Mouse (Mus musculus) MEL (cell line): ENCODE data around the gene Mpp6. TPM values are rescaled to one million over a fixed set of nuclear protein-coding genes. Genes with fewer than 3 reads are reported as not detected.

Source experiments
- DNase-seq: peaks from one replicate; pipeline ENCODE4 v3.0.0; 2011; ENCODE audit warnings: low read depth, low spot score
- H3K27ac ChIP-seq: 2 replicates; pipeline ENCODE4 v1.5.1; 2012; ENCODE audit warnings: low read depth, mild to moderate bottlenecking, control low read depth, low read length, moderate library complexity; ENCODE audit not compliant: control insufficient read depth
- H3K27me3 ChIP-seq, 2 experiments: fragments of 150-350 bp in 1 of 2; sonication (generic) in 1 of 2; 2 replicates each; pipeline ENCODE4 v1.6.1; 2012; ENCODE audit warnings: low read length in 2 of 2, mild to moderate bottlenecking in 2 of 2, improper control_type of control experiment in 1 of 2, moderate library complexity in 1 of 2; ENCODE audit not compliant: insufficient read depth in 2 of 2, control insufficient read depth in 1 of 2
- H3K36me3 ChIP-seq, 2 experiments: 2 replicates each; pipeline ENCODE4 v1.6.1; 2012 to 2014; ENCODE audit warnings: low read length in 2 of 2, improper control_type of control experiment in 1 of 2, inconsistent platforms in 1 of 2, mild to moderate bottlenecking in 1 of 2; ENCODE audit not compliant: insufficient read depth in 2 of 2, control insufficient read depth in 1 of 2
- H3K4me1 ChIP-seq, 2 experiments: fragments of 150-350 bp in 1 of 2; sonication (generic) in 1 of 2; 2 replicates each; pipeline ENCODE4 v1.6.1; 2012; ENCODE audit warnings: low read length in 2 of 2, improper control_type of control experiment in 1 of 2, mild to moderate bottlenecking in 1 of 2; ENCODE audit not compliant: insufficient read depth in 2 of 2, control insufficient read depth in 1 of 2
- H3K4me3 ChIP-seq, 2 experiments: fragments of 150-350 bp in 1 of 2; sonication (generic) in 1 of 2; 2 replicates each; pipeline ENCODE4 v1.5.1; 2012; ENCODE audit warnings: low read depth in 2 of 2, low read length in 2 of 2, mild to moderate bottlenecking in 2 of 2, moderate library complexity in 2 of 2, control low read depth in 1 of 2, improper control_type of control experiment in 1 of 2; ENCODE audit not compliant: control insufficient read depth in 1 of 2, insufficient read depth in 1 of 2
- H3K79me2 ChIP-seq: 2 replicates; pipeline ENCODE4 v1.6.1; 2012; ENCODE audit warnings: mild to moderate bottlenecking, low read length, moderate library complexity; ENCODE audit not compliant: control insufficient read depth, poor library complexity, insufficient read depth
- H3K9ac ChIP-seq: 2 replicates; pipeline ENCODE4 v1.6.1; 2012; ENCODE audit warnings: low read depth, mild to moderate bottlenecking, control low read depth, low read length, moderate library complexity; ENCODE audit not compliant: control insufficient read depth, poor library complexity, severe bottlenecking
- H3K9me3 ChIP-seq: fragments of 150-350 bp; sonication (generic); replicated peaks from 2 replicates; pipeline ENCODE4 v1.6.1; 2012; ENCODE audit warnings: mild to moderate bottlenecking, low read length, improper control_type of control experiment, moderate library complexity; ENCODE audit not compliant: insufficient read depth
- BHLHE40 ChIP-seq: IDR thresholded peaks from 2 replicates; pipeline ENCODE4 v1.6.1; 2012; ENCODE audit warnings: low read depth, mild to moderate bottlenecking, inconsistent platforms, low read length, improper control_type of control experiment, borderline replicate concordance
- CHD1 ChIP-seq: IDR thresholded peaks from 2 replicates; pipeline ENCODE4 v1.6.1; 2012; ENCODE audit warnings: low read depth, mild to moderate bottlenecking, inconsistent platforms, low read length, improper control_type of control experiment
- CHD2 ChIP-seq: IDR thresholded peaks from 2 replicates; pipeline ENCODE4 v1.6.1; 2011; ENCODE audit warnings: low read length, improper control_type of control experiment
- CTCF ChIP-seq, 3 experiments: IDR thresholded peaks in 2 of 3; conservative IDR thresholded peaks in 1 of 3; 2 replicates each; pipeline ENCODE4 v1.5.1; 2011 to 2012; ENCODE audit warnings: low read length in 3 of 3, low read depth in 2 of 3, mild to moderate bottlenecking in 2 of 3, improper control_type of control experiment in 1 of 3, inconsistent platforms in 1 of 3, mixed read lengths in 1 of 3, moderate library complexity in 1 of 3; ENCODE audit not compliant: control insufficient read depth in 1 of 3, insufficient read depth in 1 of 3, poor library complexity in 1 of 3, severe bottlenecking in 1 of 3
- ELF1 ChIP-seq: IDR thresholded peaks from 2 replicates; pipeline ENCODE4 v1.6.1; 2014; ENCODE audit warnings: low read depth, mild to moderate bottlenecking, inconsistent platforms, low read length, improper control_type of control experiment, moderate library complexity
- EP300 ChIP-seq, 2 experiments: IDR thresholded peaks; 2 replicates each; pipeline ENCODE4 v1.6.1; 2011; ENCODE audit warnings: improper control_type of control experiment in 2 of 2, low read length in 2 of 2, low read depth in 1 of 2, mild to moderate bottlenecking in 1 of 2
- ETS1 ChIP-seq: IDR thresholded peaks from 2 replicates; pipeline ENCODE4 v1.6.1; 2012; ENCODE audit warnings: low read depth, mild to moderate bottlenecking, inconsistent platforms, low read length, improper control_type of control experiment, moderate library complexity
- GATA1 ChIP-seq: IDR thresholded peaks from 2 replicates; pipeline ENCODE4 v1.6.1; 2011; ENCODE audit warnings: low read depth, low read length, improper control_type of control experiment
- JUND ChIP-seq: IDR thresholded peaks from 2 replicates; pipeline ENCODE4 v1.6.1; 2011; ENCODE audit warnings: low read depth, mild to moderate bottlenecking, improper control_type of control experiment, low read length
- KAT2A ChIP-seq: conservative IDR thresholded peaks from 2 replicates; pipeline ENCODE4 v1.6.1; 2012; ENCODE audit warnings: low read depth, low read length, improper control_type of control experiment, inconsistent platforms
- MAZ ChIP-seq: IDR thresholded peaks from 2 replicates; pipeline ENCODE4 v1.6.1; 2012; ENCODE audit warnings: low read depth, mild to moderate bottlenecking, inconsistent platforms, low read length, improper control_type of control experiment
- MEF2A ChIP-seq: IDR thresholded peaks from 2 replicates; pipeline ENCODE4 v1.6.1; 2014; ENCODE audit warnings: low read depth, mild to moderate bottlenecking, inconsistent platforms, low read length, improper control_type of control experiment; ENCODE audit not compliant: poor library complexity, insufficient replicate concordance, severe bottlenecking; ENCODE audit errors: extremely low read depth
- MXI1 ChIP-seq: IDR thresholded peaks from 2 replicates; pipeline ENCODE4 v1.6.1; 2011; ENCODE audit warnings: mild to moderate bottlenecking, low read depth, low read length, improper control_type of control experiment
- MYB ChIP-seq: IDR thresholded peaks from 2 replicates; pipeline ENCODE4 v1.6.1; 2011; ENCODE audit warnings: mild to moderate bottlenecking, low read depth, low read length, improper control_type of control experiment
- NRF1 ChIP-seq: IDR thresholded peaks from 2 replicates; pipeline ENCODE4 v1.6.1; 2014; ENCODE audit warnings: low read depth, mild to moderate bottlenecking, inconsistent platforms, low read length, improper control_type of control experiment, moderate library complexity; ENCODE audit not compliant: poor library complexity, insufficient read depth, severe bottlenecking
- POLR2AphosphoS2 ChIP-seq: IDR thresholded peaks from 2 replicates; pipeline ENCODE4 v1.6.1; 2011; ENCODE audit warnings: low read length, improper control_type of control experiment
- RCOR1 ChIP-seq: IDR thresholded peaks from 2 replicates; pipeline ENCODE4 v1.6.1; 2012; ENCODE audit warnings: low read depth, mild to moderate bottlenecking, inconsistent platforms, low read length, improper control_type of control experiment
- SIN3A ChIP-seq: IDR thresholded peaks from 2 replicates; pipeline ENCODE4 v1.6.1; 2012; ENCODE audit warnings: low read length, improper control_type of control experiment, inconsistent platforms
- SMC3 ChIP-seq: IDR thresholded peaks from 2 replicates; pipeline ENCODE4 v1.6.1; 2011; ENCODE audit warnings: low read depth, low read length, improper control_type of control experiment
- TAL1 ChIP-seq: IDR thresholded peaks from 2 replicates; pipeline ENCODE4 v1.6.1; 2012; ENCODE audit warnings: mild to moderate bottlenecking, inconsistent platforms, low read length, moderate library complexity, mixed read lengths
- TBP ChIP-seq: IDR thresholded peaks from 2 replicates; pipeline ENCODE4 v1.8.0; 2011; ENCODE audit warnings: low read depth, low read length, improper control_type of control experiment
- TCF12 ChIP-seq: IDR thresholded peaks from 2 replicates; pipeline ENCODE4 v1.6.1; 2014; ENCODE audit warnings: low read depth, mild to moderate bottlenecking, inconsistent platforms, low read length, improper control_type of control experiment, moderate library complexity
- USF1 ChIP-seq: IDR thresholded peaks from 2 replicates; pipeline ENCODE4 v1.6.1; 2014; ENCODE audit warnings: low read depth, mild to moderate bottlenecking, inconsistent platforms, low read length, improper control_type of control experiment, moderate library complexity
- USF2 ChIP-seq, 2 experiments: IDR thresholded peaks; 2 replicates each; pipeline ENCODE4 v1.6.1; 2011 to 2012; ENCODE audit warnings: improper control_type of control experiment in 2 of 2, low read length in 2 of 2, borderline replicate concordance in 1 of 2, inconsistent platforms in 1 of 2, low read depth in 1 of 2, mild to moderate bottlenecking in 1 of 2; ENCODE audit not compliant: insufficient read depth in 1 of 2
- ZKSCAN1 ChIP-seq: IDR thresholded peaks from 2 replicates; pipeline ENCODE4 v1.6.1; 2012; ENCODE audit warnings: low read depth, mild to moderate bottlenecking, inconsistent platforms, low read length, improper control_type of control experiment, moderate library complexity
- ZMIZ1 ChIP-seq: IDR thresholded peaks from 2 replicates; pipeline ENCODE4 v1.6.1; 2012; ENCODE audit warnings: low read depth, mild to moderate bottlenecking, inconsistent platforms, low read length, improper control_type of control experiment, moderate library complexity
- ZNF384 ChIP-seq: IDR thresholded peaks from 2 replicates; pipeline ENCODE4 v1.6.1; 2012; ENCODE audit warnings: low read depth, mild to moderate bottlenecking, inconsistent platforms, low read length, improper control_type of control experiment
- polyA plus RNA-seq, 2 experiments: library from polyadenylated mRNA; stranded (reverse) in 1 of 2; unstranded in 1 of 2; fragments of >175 nt in 1 of 2; fragments of >200 nt in 1 of 2; gene quantifications; 2 replicates each; pipeline versions ENCODE4 v1.2.1 to v1.2.4; 2012; ENCODE audit warnings: low replicate concordance in 2 of 2, low read depth in 1 of 2; ENCODE audit not compliant: insufficient read length in 2 of 2, insufficient read depth in 1 of 2, missing spikeins in 1 of 2
- total RNA-seq: library from RNA; depleted of rRNA; stranded (reverse); fragments of 300-350 nt; gene quantifications from 2 replicates; pipeline ENCODE4 v1.2.3, GENCODE M21; 2012

Mpp6 gene
- total and polyA plus RNA-seq, 3 experiments: 68.1 to 74.8 TPM; not detected in 1

GRCm38 (mm10) chr6:50159842-50160241, 49.8 kb downstream of the Mpp6 start:
- no peak overlapping the region for H3K9ac ChIP-seq
- H3K79me2 ChIP-seq: no peaks in the 10 kb centered on the region
- no peaks in the 10 kb centered on the region for H3K9me3 ChIP-seq
- TF ChIP-seq ETS1 (peak; percentile 54), TAL1 (peak; percentile 47), SIN3A (peak; percentile 41; the same call in 1 of the 2 replicates), BHLHE40 (no peak), EP300 (IDR thresholded peaks at IDR 0.05; ENCODE audit: low read depth in 1 of 2, low read length in 2 of 2) (peak; percentile 67 to 78), TBP (no peak), USF1 (no peak), ZNF384 (no peak), ELF1 (peak; percentile 47; the same call in 1 of the 2 replicates), TCF12 (peak; percentile 59; the same call in 1 of the 2 replicates), CTCF (IDR thresholded peaks at IDR 0.05 in 2 of 3, conservative IDR thresholded peaks at IDR 0.05 in 1 of 3; ENCODE audit: control insufficient read depth in 1 of 3, insufficient read depth in 1 of 3, low read depth in 2 of 3, low read length in 3 of 3, poor library complexity in 1 of 3, severe bottlenecking in 1 of 3) (no peak), GATA1 (peak; percentile 64), MYB (no peak), JUND (no peak)
- H3K4me1 ChIP-seq: peaks cover 4 to 24% of the 10 kb centered on the region in 2 experiments; a peak in 3 of 4 replicates
- no peaks in the 10 kb centered on the region for H3K27me3 ChIP-seq
- H3K27ac ChIP-seq: peak overlapping the region; percentile 36; the same call in 1 of the 2 replicates
- no peak overlapping the region for H3K4me3 ChIP-seq
- H3K36me3 ChIP-seq: peaks cover 15 to 19% of the 10 kb centered on the region in 2 experiments
- peak; percentile 76 for DNase-seq

DNA sequence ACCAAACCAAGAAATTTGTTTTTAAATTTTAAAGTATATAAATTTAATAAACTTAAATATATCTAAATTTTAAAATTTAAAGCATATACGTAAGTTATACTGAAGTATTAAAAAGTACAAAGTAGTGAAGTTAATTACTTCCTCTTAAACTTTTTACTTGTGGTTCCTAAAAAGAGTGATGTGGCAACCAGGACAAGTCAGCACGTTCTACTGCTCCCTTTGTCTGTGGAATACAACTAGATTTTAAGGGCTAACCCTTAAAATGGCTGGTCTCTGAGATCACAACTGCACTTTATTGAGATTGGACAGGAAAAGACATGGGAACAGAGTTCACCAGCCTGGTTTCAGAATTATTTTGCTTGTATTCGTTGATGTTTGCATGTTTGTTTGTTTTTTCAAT, 53.0 kb downstream of the Mpp6 start:
- Histone ChIP-seq H3K4me1 (peaks cover 4 to 18% of the 10 kb centered on the region in 2 experiments; a peak in 3 of 4 replicates), H3K36me3 (peaks cover 13 to 14% of the 10 kb centered on the region in 2 experiments)
- TF ChIP-seq NRF1: no peak
- TF ChIP-seq MXI1: no peak
- TF ChIP-seq MAZ: no peak
- TF ChIP-seq MEF2A: no peak
- TF ChIP-seq USF2 (IDR thresholded peaks at IDR 0.05; ENCODE audit: borderline replicate concordance in 1 of 2, insufficient read depth in 1 of 2, low read depth in 1 of 2, low read length in 2 of 2): no peak
- no peak for TF ChIP-seq POLR2AphosphoS2
- no peak for TF ChIP-seq ZMIZ1
- no peak for TF ChIP-seq CHD2
- no peak for TF ChIP-seq KAT2A
- no peak for TF ChIP-seq SMC3
- TF ChIP-seq CHD1: no peak
- TF ChIP-seq ZKSCAN1: no peak
- no peak for TF ChIP-seq GATA1
- no peak for TF ChIP-seq RCOR1
- TF ChIP-seq, all 39 proteins: peak for 0
- Histone ChIP-seq H3K9ac (no peak overlapping the region), H3K4me3 (no peak overlapping the region), H3K27ac (no peak overlapping the region), H3K9me3 (no peaks in the 10 kb centered on the region), H3K79me2 (no peaks in the 10 kb centered on the region), H3K27me3 (no peaks in the 10 kb centered on the region)
- DNase-seq: peak; percentile 14
